Mouse (Mus musculus): ENCODE data around the gene Slit3. TPM values are rescaled to one million over a fixed set of nuclear protein-coding genes. Genes with fewer than 3 reads are reported as not detected.

Gene Slit3
- polyA plus RNA-seq, 1 experiment from 2014 or later = 50.0 TPM

GRCm38 (mm10) chr11:35690515-35691281 lies 569.7 kb downstream of the Slit3 start:
- H3K9me3 ChIP-seq (replicated peaks) = no peaks in the 10 kb centered on the region; the same call in 1 of the 2 replicates
- no peak overlapping the region for H3K4me3 ChIP-seq
- WGBS = 59% methylated on average over 7 of the region's 7 CpGs
- ATAC-seq (ENCODE audit: low FRiP score) = no peak
- H3K27me3 ChIP-seq = no peaks in the 10 kb centered on the region
- no peak overlapping the region for H3K4me2 ChIP-seq (replicated peaks)
- H3K36me3 ChIP-seq = peaks cover 21% of the 10 kb centered on the region
- no peak overlapping the region for H3K27ac ChIP-seq
- no peaks in the 10 kb centered on the region for H3K4me1 ChIP-seq
- H3K9ac ChIP-seq = no peak overlapping the region

- no peaks in the 10 kb centered on the region for H3K27me3 ChIP-seq
- H3K4me2 ChIP-seq (replicated peaks) = no peak overlapping the region
- H3K4me1 ChIP-seq = no peaks in the 10 kb centered on the region
- no peak overlapping the region for H3K27ac ChIP-seq
- 11% methylated on average over 5 of the region's 5 CpGs for WGBS
- no peak overlapping the region for H3K4me3 ChIP-seq
- ATAC-seq (ENCODE audit: low FRiP score) = peak; percentile 38
- H3K9ac ChIP-seq = 0 out of 2 replicates have a peak overlapping the region, but pooled peaks have one; percentile 18
- H3K9me3 ChIP-seq (replicated peaks) = no peaks in the 10 kb centered on the region; the same call in 1 of the 2 replicates
- H3K36me3 ChIP-seq = peaks cover 14% of the 10 kb centered on the region
Observed at GRCm38 (mm10) chr11:35693136-35693535, 572.1 kb downstream of the Slit3 start.

- no peak overlapping the region for H3K9ac ChIP-seq
- H3K27me3 ChIP-seq = no peaks in the 10 kb centered on the region
- 0 out of 2 replicates have a peak, but pooled peaks have one; percentile 52 for ATAC-seq (ENCODE audit: low FRiP score)
- H3K27ac ChIP-seq = no peak overlapping the region
- H3K4me2 ChIP-seq (replicated peaks) = no peak overlapping the region
- WGBS = 81% methylated on average over 7 of the region's 7 CpGs
- H3K4me3 ChIP-seq = no peak overlapping the region
- no peaks in the 10 kb centered on the region; the same call in 1 of the 2 replicates for H3K9me3 ChIP-seq (replicated peaks)
- peaks cover 12% of the 10 kb centered on the region for H3K36me3 ChIP-seq
- H3K4me1 ChIP-seq = no peaks in the 10 kb centered on the region
Observed at GRCm38 (mm10) chr11:35693625-35694024, 572.6 kb downstream of the Slit3 start.

- no peak overlapping the region for H3K4me3 ChIP-seq
- no peak overlapping the region for H3K27ac ChIP-seq
- H3K36me3 ChIP-seq = 0 out of 2 replicates have a peak, but pooled peaks cover 6% of the 10 kb centered on the region
- no peak overlapping the region for H3K4me2 ChIP-seq (replicated peaks)
- H3K9ac ChIP-seq = no peak overlapping the region
- no peaks in the 10 kb centered on the region for H3K27me3 ChIP-seq
- no peaks in the 10 kb centered on the region for H3K4me1 ChIP-seq
- WGBS = 90% methylated on average over 7 of the region's 7 CpGs
- H3K9me3 ChIP-seq (replicated peaks) = no peaks in the 10 kb centered on the region
- no peak for ATAC-seq (ENCODE audit: low FRiP score)
Observed at GRCm38 (mm10) chr11:35697476-35697875, 576.5 kb downstream of the Slit3 start.

GRCm38 (mm10) chr11:35698901-35699300 lies 577.9 kb downstream of the Slit3 start:
- Histone ChIP-seq H3K4me2 (replicated peaks) (no peak overlapping the region), H3K27me3 (no peaks in the 10 kb centered on the region), H3K9me3 (replicated peaks) (peaks cover 6% of the 10 kb centered on the region; the same call in 1 of the 2 replicates), H3K9ac (no peak overlapping the region), H3K4me3 (no peak overlapping the region), H3K4me1 (no peaks in the 10 kb centered on the region), H3K27ac (no peak overlapping the region), H3K36me3 (peaks cover 18% of the 10 kb centered on the region)
- WGBS = 98% methylated on average over 5 of the region's 5 CpGs
- ATAC-seq (ENCODE audit: low FRiP score) = no peak

- no peak overlapping the region for H3K9ac ChIP-seq
- no peaks in the 10 kb centered on the region for H3K4me1 ChIP-seq
- H3K4me3 ChIP-seq = no peak overlapping the region
- H3K36me3 ChIP-seq = peaks cover 26% of the 10 kb centered on the region
- ATAC-seq (ENCODE audit: low FRiP score) = no peak
- H3K4me2 ChIP-seq (replicated peaks) = no peak overlapping the region
- WGBS = 75% methylated on average over 4 of the region's 4 CpGs
- H3K27ac ChIP-seq = no peak overlapping the region
- peaks cover 10% of the 10 kb centered on the region; the same call in 1 of the 2 replicates for H3K9me3 ChIP-seq (replicated peaks)
- no peaks in the 10 kb centered on the region for H3K27me3 ChIP-seq
Observed at GRCm38 (mm10) chr11:35703471-35703870, 582.4 kb downstream of the Slit3 start.

- Histone ChIP-seq H3K36me3 (peaks cover 25% of the 10 kb centered on the region), H3K9ac (no peak overlapping the region), H3K9me3 (replicated peaks) (peaks cover 10% of the 10 kb centered on the region; the same call in 1 of the 2 replicates), H3K27ac (no peak overlapping the region), H3K4me2 (replicated peaks) (no peak overlapping the region), H3K27me3 (no peaks in the 10 kb centered on the region), H3K4me3 (no peak overlapping the region), H3K4me1 (no peaks in the 10 kb centered on the region)
- no peak for ATAC-seq (ENCODE audit: low FRiP score)
- WGBS = 96% methylated on average over 13 of the region's 13 CpGs
Observed at GRCm38 (mm10) chr11:35704381-35704780, 583.4 kb downstream of the Slit3 start.

GRCm38 (mm10) chr11:35704927-35705326 lies 583.9 kb downstream of the Slit3 start:
- no peak overlapping the region for H3K4me3 ChIP-seq
- H3K4me1 ChIP-seq = no peaks in the 10 kb centered on the region
- H3K27ac ChIP-seq = no peak overlapping the region
- H3K9ac ChIP-seq = no peak overlapping the region
- H3K27me3 ChIP-seq = no peaks in the 10 kb centered on the region
- ATAC-seq (ENCODE audit: low FRiP score) = no peak
- H3K4me2 ChIP-seq (replicated peaks) = no peak overlapping the region
- peaks cover 10% of the 10 kb centered on the region; the same call in 1 of the 2 replicates for H3K9me3 ChIP-seq (replicated peaks)
- 94% methylated on average over 5 of the region's 5 CpGs for WGBS
- H3K36me3 ChIP-seq = peaks cover 24% of the 10 kb centered on the region

- WGBS = 92% methylated on average over 12 of the region's 12 CpGs
- H3K27ac ChIP-seq = no peak overlapping the region
- H3K9ac ChIP-seq = no peak overlapping the region
- H3K27me3 ChIP-seq = no peaks in the 10 kb centered on the region
- no peak for ATAC-seq (ENCODE audit: low FRiP score)
- no peaks in the 10 kb centered on the region for H3K4me1 ChIP-seq
- H3K36me3 ChIP-seq = peaks cover 24% of the 10 kb centered on the region
- H3K4me3 ChIP-seq = no peak overlapping the region
- H3K9me3 ChIP-seq (replicated peaks) = peaks cover 14% of the 10 kb centered on the region; the same call in 1 of the 2 replicates
- H3K4me2 ChIP-seq (replicated peaks) = no peak overlapping the region
Observed at GRCm38 (mm10) chr11:35707431-35707830, 586.4 kb downstream of the Slit3 start.

GRCm38 (mm10) chr11:35711314-35711713 lies 590.3 kb downstream of the Slit3 start:
- 89% methylated on average over 6 of the region's 6 CpGs for WGBS
- H3K9me3 ChIP-seq (replicated peaks) = 0 out of 2 replicates have a peak, but pooled peaks cover 4% of the 10 kb centered on the region

GRCm38 (mm10) chr11:35718881-35719280 lies 597.9 kb downstream of the Slit3 start:
- no peaks in the 10 kb centered on the region for H3K9me3 ChIP-seq (replicated peaks)
- no peak for ATAC-seq (ENCODE audit: low FRiP score)
- no peaks in the 10 kb centered on the region for H3K36me3 ChIP-seq
- no peaks in the 10 kb centered on the region for H3K27me3 ChIP-seq
- H3K4me2 ChIP-seq (replicated peaks) = no peak overlapping the region
- 84% methylated on average over 1 of the region's 1 CpGs for WGBS
- no peak overlapping the region for H3K9ac ChIP-seq
- H3K4me3 ChIP-seq = no peak overlapping the region
- H3K27ac ChIP-seq = no peak overlapping the region
- no peaks in the 10 kb centered on the region for H3K4me1 ChIP-seq

More at GRCm38 (mm10) chr11:35711314-35711713, 590.3 kb downstream of the Slit3 start:
- Histone ChIP-seq H3K4me2 (replicated peaks) (no peak overlapping the region), H3K4me3 (no peak overlapping the region), H3K4me1 (no peaks in the 10 kb centered on the region), H3K27me3 (no peaks in the 10 kb centered on the region), H3K9ac (no peak overlapping the region), H3K36me3 (no peaks in the 10 kb centered on the region), H3K27ac (no peak overlapping the region)
- no peak for ATAC-seq (ENCODE audit: low FRiP score)

- no peaks in the 10 kb centered on the region for H3K4me1 ChIP-seq
- no peak overlapping the region for H3K27ac ChIP-seq
- H3K9me3 ChIP-seq (replicated peaks) = no peaks in the 10 kb centered on the region
- H3K36me3 ChIP-seq = no peaks in the 10 kb centered on the region
- 96% methylated on average over 5 of the region's 5 CpGs for WGBS
- H3K27me3 ChIP-seq = no peaks in the 10 kb centered on the region
- no peak overlapping the region for H3K4me2 ChIP-seq (replicated peaks)
- no peak overlapping the region for H3K4me3 ChIP-seq
- no peak for ATAC-seq (ENCODE audit: low FRiP score)
- H3K9ac ChIP-seq = no peak overlapping the region
Observed at GRCm38 (mm10) chr11:35723876-35724275, 602.9 kb downstream of the Slit3 start.

All from hindbrain, embryonic 12.5 days (tissue).